Mouse (Mus musculus): ENCODE measurements around the gene Tmem74b. TPM values are rescaled to one million over a fixed set of nuclear protein-coding genes. Genes with fewer than 3 reads are reported as not detected.

The Tmem74b gene
- polyA plus RNA-seq (2017; shearing (Covaris generic)): 0.26 TPM

GRCm38 (mm10) chr2:151701231-151702145 lies at the start of gene Tmem74b:
Tmem74b (plus strand) TSS chr2:151702008.

GRCm38 (mm10) chr2:151668433-151668832 lies 33.4 kb upstream of the Tmem74b start, which contains the start of gene Rad21l:
Rad21l (minus strand) TSS chr2:151668533.

GRCm38 (mm10) chr2:151743845-151744244 lies 42.0 kb downstream of the Tmem74b start, which contains the start of gene Psmf1:
Psmf1 (minus strand) TSS chr2:151744186.

Other genes with a start within 250 kb of the Tmem74b start
- not detected for gene 4921509C19Rik, start 225.9 kb upstream of the Tmem74b start, polyA plus RNA-seq (2017; shearing (Covaris generic))
- 178 TPM for gene Nsfl1c, start 207.8 kb upstream of the Tmem74b start, polyA plus RNA-seq (2017; shearing (Covaris generic))
- gene Fkbp1a, start 159.5 kb upstream of the Tmem74b start, polyA plus RNA-seq (2017; shearing (Covaris generic)): 135 TPM
- gene Sdcbp2, start 129.4 kb upstream of the Tmem74b start, polyA plus RNA-seq (2017; shearing (Covaris generic)): 76.5 TPM
- gene Snph, start 69.4 kb upstream of the Tmem74b start, polyA plus RNA-seq (2017; shearing (Covaris generic)): not detected
- not detected for gene Rad21l, start 33.5 kb upstream of the Tmem74b start, polyA plus RNA-seq (2017; shearing (Covaris generic))
- 88.2 TPM for gene Psmf1, start 42.2 kb downstream of the Tmem74b start, polyA plus RNA-seq (2017; shearing (Covaris generic))
- gene Rspo4, start 140.9 kb downstream of the Tmem74b start, polyA plus RNA-seq (2017; shearing (Covaris generic)): not detected
- 0.11 TPM for gene Angpt4, start 209.2 kb downstream of the Tmem74b start, polyA plus RNA-seq (2017; shearing (Covaris generic))

All from CD4-positive, CD25-positive, alpha-beta regulatory T cell, adult 9 weeks (primary cell).